Mouse (Mus musculus) gastrocnemius, postnatal 4 days (tissue): ENCODE measurements at regions not wholly inside any gene's neighbourhood (a gene's known extent, or its start where the extent isn't known, plus 50 kb on each side); places are given as distances from the start of the nearest gene placed in this dataset.

Source experiments
- DNase-seq, 2 experiments: peaks; one replicate each; pipeline ENCODE4 v3.0.0; 2021 to 2022; ENCODE audit warnings: low spot score in 2 of 2, mixed read lengths in 2 of 2

GRCm38 (mm10) chr16:72152920-72153319, 155.2 kb upstream of the Robo1 start:
- no peak for DNase-seq

- DNase-seq: no peak
These were observed 150.2 kb upstream of the Robo1 start for GRCm38 (mm10) chr16:72157913-72158312.

GRCm38 (mm10) chr16:72159411-72159810, 148.7 kb upstream of the Robo1 start:
- DNase-seq: no peak

GRCm38 (mm10) chr16:72175727-72176126, 132.4 kb upstream of the Robo1 start:
- no peak for DNase-seq

- DNase-seq: no peak
These were observed 113.8 kb upstream of the Robo1 start for GRCm38 (mm10) chr16:72194320-72194719.

GRCm38 (mm10) chr16:72215360-72216013, 92.6 kb upstream of the Robo1 start:
- peak in 1 of 2 experiments; percentile 48 for DNase-seq

- no peak for DNase-seq
These were observed 90.1 kb upstream of the Robo1 start for GRCm38 (mm10) chr16:72218021-72218420.

GRCm38 (mm10) chr16:72221912-72222502, 86.1 kb upstream of the Robo1 start:
- no peak for DNase-seq

- no peak for DNase-seq
These were observed 84.2 kb upstream of the Robo1 start for GRCm38 (mm10) chr16:72223860-72224259.

GRCm38 (mm10) chr16:72225157-72225880, 82.8 kb upstream of the Robo1 start:
- no peak for DNase-seq

- DNase-seq: no peak
These were observed 73.7 kb upstream of the Robo1 start for GRCm38 (mm10) chr16:72234366-72234765.

- no peak for DNase-seq
These were observed 68.5 kb upstream of the Robo1 start for GRCm38 (mm10) chr16:72239631-72240030.

- no peak for DNase-seq
These were observed 51.7 kb upstream of the Robo1 start for GRCm38 (mm10) chr16:72256388-72256787.
